In genomic region chr14:78970621-78971020, GRCm38 (mm10) we compare ENCODE assay signal across 27 mouse cellular contexts.
DNase-seq lines count a peak whose midpoint lies in the region; ATAC-seq and TF ChIP-seq lines count a peak whose summit lies in the region.
"Had no signal": no experiment of that assay in that cellular context is flagged by ENCODE, and none has a peak within 500 bp of the region (broad histone marks: within the 10 kb centered on the region; RNA-seq: fewer than 3 reads in every experiment).

No protein-coding gene starts in this region.

- H3K4me1 ChIP-seq in liver, embryonic 11.5 days (replicated peaks; ENCODE audit: control insufficient read depth, insufficient read depth, low read length) = no peaks in the 10 kb centered on the region
- H3K4me1 ChIP-seq in thymus, adult 2 months (replicated peaks; ENCODE audit: control insufficient read depth, insufficient read depth, low read length) = no peaks in the 10 kb centered on the region
- no peaks in the 10 kb centered on the region for H3K4me1 ChIP-seq in limb, embryonic 10.5 days
- H3K4me1 ChIP-seq: forebrain, embryonic 10.5 days; forebrain, embryonic 13.5 days; heart, embryonic 10.5 days; heart, embryonic 13.5 days had no signal

- H3K9me3 ChIP-seq in liver, embryonic 11.5 days (ENCODE audit: control insufficient read depth, low read length) = no peaks in the 10 kb centered on the region
- no peaks in the 10 kb centered on the region for H3K9me3 ChIP-seq in limb, embryonic 10.5 days (replicated peaks)
- H3K9me3 ChIP-seq: forebrain, embryonic 10.5 days; forebrain, embryonic 13.5 days; G1E; heart, embryonic 10.5 days; heart, embryonic 13.5 days had no signal

- no peak overlapping the region for H3K4me2 ChIP-seq in liver, embryonic 11.5 days
- H3K4me2 ChIP-seq: forebrain, embryonic 13.5 days; heart, embryonic 13.5 days; hindbrain, embryonic 14.5 days had no signal

- no peak overlapping the region for H3K9ac ChIP-seq in liver, embryonic 11.5 days (ENCODE audit: low read depth, low read length)
- H3K9ac ChIP-seq: forebrain, embryonic 13.5 days; heart, embryonic 13.5 days; hindbrain, embryonic 14.5 days had no signal

- no peak for TF ChIP-seq POLR2A in thymus, adult 2 months (IDR thresholded peaks at IDR 0.05; ENCODE audit: control insufficient read depth, extremely low read depth, insufficient read depth, low read length, poor library complexity)

- no peak overlapping the region for H3K4me3 ChIP-seq in liver, embryonic 11.5 days (ENCODE audit: low read depth, low read length)
- no peak overlapping the region for H3K4me3 ChIP-seq in thymus, adult 2 months (ENCODE audit: control insufficient read depth, insufficient read depth, low read length)
- H3K4me3 ChIP-seq in limb, embryonic 10.5 days = no peak overlapping the region
- H3K4me3 ChIP-seq: forebrain, embryonic 10.5 days; forebrain, embryonic 13.5 days; heart, adult 2 months; heart, embryonic 10.5 days; heart, embryonic 13.5 days had no signal

- 91% methylated on average over 10 of the region's 10 CpGs for WGBS in liver, embryonic 11.5 days
- WGBS in thymus, adult 2 months = 98% methylated on average over 10 of the region's 10 CpGs
- WGBS in limb, embryonic 10.5 days = 97% methylated on average over 10 of the region's 10 CpGs

- peak; percentile 85 to 88 for DNase-seq in adrenal gland, adult (ENCODE audit: inconsistent age in 2 of 2, low spot score in 1 of 2)
- DNase-seq in adrenal gland, adult 2 months = peak; percentile 75
- peak; percentile 73 for DNase-seq in adrenal gland, postnatal 14 days
- DNase-seq in liver, embryonic 11.5 days (ENCODE audit: low spot score) = no peak
- DNase-seq in thymus, adult 2 months = no peak
- no peak for DNase-seq in limb, embryonic 10.5 days (ENCODE audit: low spot score)
- DNase-seq: B cell, adult 2 months; cerebellum, adult 11-12 months; cerebellum, adult 9-10 months; cerebellum, postnatal 14 days; gastrocnemius, postnatal 10 days; gastrocnemius, postnatal 36 days; heart, adult 2 months; heart, postnatal 14 days; heart, postnatal 4 days had no signal

- ATAC-seq in liver, embryonic 11.5 days (replicated peaks; ENCODE audit: low FRiP score) = no peak
- ATAC-seq: forebrain, embryonic 13.5 days; forebrain, embryonic 16.5 days; hindbrain, postnatal 0 days; inflammation-experienced regulatory T-cells, adult 6 months; intestine, embryonic 16.5 days; Patski had no signal

- H3K27ac ChIP-seq in liver, embryonic 11.5 days (ENCODE audit: low read depth, low read length) = no peak overlapping the region
- no peak overlapping the region for H3K27ac ChIP-seq in thymus, adult 2 months (ENCODE audit: control insufficient read depth, insufficient read depth, low read length)
- H3K27ac ChIP-seq in limb, embryonic 10.5 days = no peak overlapping the region
- H3K27ac ChIP-seq: forebrain, embryonic 10.5 days; forebrain, embryonic 13.5 days; heart, adult 2 months; heart, embryonic 10.5 days; heart, embryonic 13.5 days; hindbrain, embryonic 14.5 days; hindbrain, postnatal 0 days had no signal

- H3K36me3 ChIP-seq in liver, embryonic 11.5 days (ENCODE audit: control insufficient read depth, insufficient read depth, low read length) = peaks cover 2% of the 10 kb centered on the region; the same call in 1 of the 2 replicates
- no peaks in the 10 kb centered on the region for H3K36me3 ChIP-seq in thymus, adult 2 months (ENCODE audit: control insufficient read depth, insufficient read depth, low read length)
- no peaks in the 10 kb centered on the region for H3K36me3 ChIP-seq in limb, embryonic 10.5 days
- H3K36me3 ChIP-seq: forebrain, embryonic 10.5 days; heart, embryonic 10.5 days had no signal

- no peaks in the 10 kb centered on the region for H3K27me3 ChIP-seq in liver, embryonic 11.5 days (replicated peaks; ENCODE audit: control insufficient read depth, insufficient read depth, low read length)
- H3K27me3 ChIP-seq in thymus, adult 2 months (ENCODE audit: control insufficient read depth, insufficient read depth, low read length) = no peaks in the 10 kb centered on the region
- H3K27me3 ChIP-seq in limb, embryonic 10.5 days (ENCODE audit: low read depth, poor library complexity, severe bottlenecking) = no peaks in the 10 kb centered on the region
- H3K27me3 ChIP-seq: CH12.LX; forebrain, embryonic 13.5 days; heart, embryonic 13.5 days; Patski had no signal

- no peak for TF ChIP-seq CTCF in thymus, adult 2 months (IDR thresholded peaks at IDR 0.05; ENCODE audit: borderline replicate concordance, control insufficient read depth, extremely low read depth, insufficient read depth, low read length, poor library complexity)

Comparison
In these comparisons a context has a peak if more than half of its experiments do, and no peak if none do; other contexts are left out.
1. DNase-seq: peak in adrenal gland, adult (2 of 2), adrenal gland, adult 2 months (single experiment) and adrenal gland, postnatal 14 days (single experiment); none in liver, embryonic 11.5 days (single experiment), thymus, adult 2 months (single experiment) and limb, embryonic 10.5 days (single experiment).